Mouse (Mus musculus): ENCODE measurements around the gene Rps28. TPM values are rescaled to one million over a fixed set of nuclear protein-coding genes. Genes with fewer than 3 reads are reported as not detected.

Rps28 gene
- total and polyA plus RNA-seq, 3 experiments = 765 to 4,575 (median 782) TPM

- H3K4me1 ChIP-seq (ENCODE audit: control insufficient read depth in 1 of 2, insufficient read depth in 2 of 2) = no peaks in the 10 kb centered on the region
Observed at GRCm38 (mm10) chr17:33788732-33789131, 35.6 kb downstream of the Rps28 start.

GRCm38 (mm10) chr17:33786375-33786774, 38.0 kb downstream of the Rps28 start:
- dilution Hi-C loops (cut with MboI; ENCODE audit: extremely low pct_ligation_motif_present, extremely low pct_unique_long_range_greater_than_20kb, low sequenced_read_pairs) (no loop called here), in situ Hi-C loops (cut with MboI; ENCODE audit: low pct_ligation_motif_present, low pct_unique_long_range_greater_than_20kb, low sequenced_read_pairs) (no loop called here)
- H3K27me3 ChIP-seq (replicated peaks) = peaks cover 22% of the 10 kb centered on the region
- no peak overlapping the region for H3K9ac ChIP-seq (ENCODE audit: insufficient read depth, low read depth)
- no peaks in the 10 kb centered on the region for H3K79me2 ChIP-seq (replicated peaks; ENCODE audit: control insufficient read depth, extremely low read depth, insufficient read depth, poor library complexity, severe bottlenecking)
- H3K4me3 ChIP-seq (replicated peaks in 1 of 3; ENCODE audit: low read depth in 2 of 3, low read length in 2 of 3, poor library complexity in 1 of 3) = no peak overlapping the region
- H3K4me2 ChIP-seq (ENCODE audit: insufficient read depth, low read depth, poor library complexity, severe bottlenecking) = no peak overlapping the region
- H3K9me3 ChIP-seq (replicated peaks; ENCODE audit: low read length) = no peaks in the 10 kb centered on the region
- DNase-seq (ENCODE audit: extremely low read depth) = no peak
- H3K36me3 ChIP-seq (replicated peaks in 1 of 2; ENCODE audit: control insufficient read depth in 1 of 2, insufficient read depth in 1 of 2, low read length in 1 of 2) = no peaks in the 10 kb centered on the region
- peaks cover 5 to 8% of the 10 kb centered on the region in 2 experiments; a peak in 3 of 4 replicates for H3K4me1 ChIP-seq (ENCODE audit: control insufficient read depth in 1 of 2, insufficient read depth in 2 of 2)
- TF ChIP-seq SIN3A (IDR thresholded peaks at IDR 0.05; ENCODE audit: low read length) (no peak), MAFK (IDR thresholded peaks at IDR 0.05; ENCODE audit: insufficient replicate concordance, low read length) (no peak), CHD1 (IDR thresholded peaks at IDR 0.05; ENCODE audit: low read depth, low read length) (no peak), POLR2A (IDR thresholded peaks at IDR 0.05; ENCODE audit: low read depth, low read length) (no peak), TBP (conservative IDR thresholded peaks at IDR 0.05; ENCODE audit: low read depth, low read length) (no peak), POLR2AphosphoS2 (IDR thresholded peaks at IDR 0.05; ENCODE audit: low read depth, low read length) (no peak), UBTF (IDR thresholded peaks at IDR 0.05; ENCODE audit: low read depth, low read length) (no peak), RCOR1 (conservative IDR thresholded peaks at IDR 0.05; ENCODE audit: low read depth, low read length) (no peak), ZKSCAN1 (IDR thresholded peaks at IDR 0.05; ENCODE audit: borderline replicate concordance, low read depth, low read length) (no peak), ZMIZ1 (IDR thresholded peaks at IDR 0.05; ENCODE audit: low read depth, low read length) (no peak), HCFC1 (IDR thresholded peaks at IDR 0.05; ENCODE audit: low read depth, low read length) (no peak)
- no peak overlapping the region for H3K27ac ChIP-seq (ENCODE audit: insufficient read depth, low read depth)

More at GRCm38 (mm10) chr17:33788732-33789131, 35.6 kb downstream of the Rps28 start:
- Histone ChIP-seq H3K4me3 (replicated peaks in 1 of 3; ENCODE audit: low read depth in 2 of 3, low read length in 2 of 3, poor library complexity in 1 of 3) (no peak overlapping the region), H3K9ac (ENCODE audit: insufficient read depth, low read depth) (no peak overlapping the region), H3K79me2 (replicated peaks; ENCODE audit: control insufficient read depth, extremely low read depth, insufficient read depth, poor library complexity, severe bottlenecking) (no peaks in the 10 kb centered on the region), H3K4me2 (ENCODE audit: insufficient read depth, low read depth, poor library complexity, severe bottlenecking) (no peak overlapping the region), H3K36me3 (replicated peaks in 1 of 2; ENCODE audit: control insufficient read depth in 1 of 2, insufficient read depth in 1 of 2, low read length in 1 of 2) (no peaks in the 10 kb centered on the region), H3K27ac (ENCODE audit: insufficient read depth, low read depth) (no peak overlapping the region), H3K27me3 (replicated peaks) (peaks cover 10% of the 10 kb centered on the region), H3K9me3 (replicated peaks; ENCODE audit: low read length) (no peaks in the 10 kb centered on the region)
- in situ Hi-C loops (cut with MboI; ENCODE audit: low pct_ligation_motif_present, low pct_unique_long_range_greater_than_20kb, low sequenced_read_pairs) = no loop called here
- no peak for TF ChIP-seq MYC (IDR thresholded peaks at IDR 0.05; ENCODE audit: low read depth, low read length)
- TF ChIP-seq CHD1 (IDR thresholded peaks at IDR 0.05; ENCODE audit: low read depth, low read length) = no peak
- no peak for TF ChIP-seq EP300 (IDR thresholded peaks at IDR 0.05; ENCODE audit: low read length)
- no peak for TF ChIP-seq GABPA (IDR thresholded peaks at IDR 0.05; ENCODE audit: insufficient replicate concordance, low read depth, low read length)
- no peak for TF ChIP-seq TBP (conservative IDR thresholded peaks at IDR 0.05; ENCODE audit: low read depth, low read length)
- TF ChIP-seq TCF12 (IDR thresholded peaks at IDR 0.05; ENCODE audit: low read depth, low read length) = no peak
- TF ChIP-seq RCOR1 (conservative IDR thresholded peaks at IDR 0.05; ENCODE audit: low read depth, low read length) = no peak
- TF ChIP-seq IRF4 (IDR thresholded peaks at IDR 0.05; ENCODE audit: low read depth, low read length) = no peak
- no peak for TF ChIP-seq UBTF (IDR thresholded peaks at IDR 0.05; ENCODE audit: low read depth, low read length)
- TF ChIP-seq MXI1 (IDR thresholded peaks at IDR 0.05; ENCODE audit: low read depth, low read length) = no peak
- TF ChIP-seq SMC3 (IDR thresholded peaks at IDR 0.05; ENCODE audit: low read depth, low read length) = no peak
- no peak for TF ChIP-seq POLR2AphosphoS2 (IDR thresholded peaks at IDR 0.05; ENCODE audit: low read depth, low read length)
- TF ChIP-seq RAD21 (IDR thresholded peaks at IDR 0.05; ENCODE audit: low read depth, low read length) = no peak
- no peak for DNase-seq (ENCODE audit: extremely low read depth)
- dilution Hi-C loops (cut with MboI; ENCODE audit: extremely low pct_ligation_motif_present, extremely low pct_unique_long_range_greater_than_20kb, low sequenced_read_pairs) = no loop called here

Data from CH12.LX (cell line).